Mouse (Mus musculus): ENCODE measurements around the gene Styxl1.

Styxl1 gene

DNA sequence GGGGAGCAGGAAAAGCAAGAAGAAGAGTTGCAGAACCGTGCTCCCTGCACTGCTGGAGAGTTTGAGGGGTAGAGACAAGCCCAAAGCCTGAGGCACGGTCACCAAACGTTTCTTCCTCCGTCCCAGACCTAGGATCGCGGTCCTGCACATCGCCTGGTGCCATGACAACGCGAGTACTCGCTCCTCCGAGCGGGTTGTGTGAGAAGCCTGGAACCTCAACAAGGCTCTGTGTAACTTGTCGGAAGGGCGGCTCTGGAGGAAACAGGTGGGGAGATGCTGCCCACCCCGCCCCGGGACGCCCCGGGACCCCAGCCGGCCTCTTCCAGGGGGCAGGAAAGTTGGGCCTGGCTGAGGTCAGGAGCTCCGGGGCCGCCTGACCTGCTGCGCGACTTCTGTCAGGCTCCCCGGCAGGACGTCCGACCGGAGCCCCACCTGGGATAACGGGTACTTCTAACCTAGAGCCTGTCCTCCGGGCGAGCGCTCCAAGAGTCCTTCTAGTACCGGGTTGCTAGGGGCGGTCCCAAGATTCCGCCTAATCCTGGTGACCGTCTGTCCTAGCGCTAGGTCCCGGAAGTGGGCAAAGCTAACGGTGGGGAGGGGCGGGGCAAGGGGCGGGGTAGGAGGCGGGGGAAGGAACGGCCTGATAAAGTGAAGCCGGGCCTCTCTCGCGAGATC is at the start of gene Styxl1:
Gene Styxl1, minus strand, starts transcription at position 590 of the 675 bp plus-strand sequence.
- DNase-seq: no peak

- DNase-seq: no peak
Observed at GRCm38 (mm10) chr5:135826225-135826624, 48.0 kb upstream of the Styxl1 start.

GRCm38 (mm10) chr5:135824517-135824916 is 46.3 kb upstream of the Styxl1 start:
- DNase-seq: no peak

DNA sequence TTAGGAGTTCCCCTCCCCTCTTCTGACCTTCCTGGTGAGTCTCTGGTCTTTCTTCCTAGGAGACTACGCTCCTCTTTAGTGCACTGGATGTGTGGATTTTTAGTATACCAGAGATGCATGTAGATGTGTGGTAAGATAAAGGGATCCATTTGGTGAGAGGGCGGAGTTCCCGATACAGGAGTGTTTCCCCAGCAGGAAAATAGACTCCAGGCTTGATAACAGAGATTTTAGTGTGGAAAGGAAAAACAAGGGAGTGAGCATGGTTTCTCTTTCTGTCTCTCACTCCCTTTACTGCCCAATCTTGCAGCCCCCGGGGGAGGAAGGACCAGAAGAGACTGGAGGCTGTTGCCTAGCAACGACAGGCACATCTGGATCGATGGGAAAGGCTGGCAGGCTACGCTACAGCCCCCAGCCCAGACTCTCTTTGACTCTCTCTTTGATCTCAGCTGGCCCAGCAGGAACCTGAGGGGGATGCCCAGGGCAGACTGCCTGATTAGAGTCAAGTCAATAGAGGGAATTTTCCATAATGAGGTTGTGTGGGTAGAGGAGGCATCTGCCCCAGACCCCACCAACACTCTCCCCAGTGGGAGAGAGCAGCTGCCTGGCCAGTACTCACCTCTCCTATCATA is 44.2 kb upstream of the Styxl1 start:
- DNase-seq: no peak

- DNase-seq: no peak
Observed at GRCm38 (mm10) chr5:135818491-135818890, 40.3 kb upstream of the Styxl1 start.

DNA sequence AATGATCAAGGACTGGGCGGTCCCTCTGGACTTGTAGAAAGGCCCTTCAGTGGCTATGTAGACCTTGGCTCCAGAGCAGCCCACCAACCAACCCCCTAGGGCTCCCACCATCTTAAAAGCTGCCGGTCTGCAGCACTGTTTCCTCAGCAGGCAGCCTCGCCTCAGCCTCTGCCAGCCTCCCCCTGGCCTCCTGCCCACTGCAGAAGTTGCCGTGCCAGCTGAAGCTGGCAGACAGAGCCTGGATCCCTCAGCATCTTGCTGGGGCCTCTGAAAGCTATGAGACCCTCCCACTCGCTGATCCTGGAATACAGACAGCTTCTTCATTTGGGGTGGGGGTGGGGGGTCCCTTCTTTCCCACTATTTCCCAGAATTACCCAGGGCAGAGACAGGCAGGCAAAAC is 34.8 kb upstream of the Styxl1 start:
- DNase-seq: peak; percentile 76

DNA sequence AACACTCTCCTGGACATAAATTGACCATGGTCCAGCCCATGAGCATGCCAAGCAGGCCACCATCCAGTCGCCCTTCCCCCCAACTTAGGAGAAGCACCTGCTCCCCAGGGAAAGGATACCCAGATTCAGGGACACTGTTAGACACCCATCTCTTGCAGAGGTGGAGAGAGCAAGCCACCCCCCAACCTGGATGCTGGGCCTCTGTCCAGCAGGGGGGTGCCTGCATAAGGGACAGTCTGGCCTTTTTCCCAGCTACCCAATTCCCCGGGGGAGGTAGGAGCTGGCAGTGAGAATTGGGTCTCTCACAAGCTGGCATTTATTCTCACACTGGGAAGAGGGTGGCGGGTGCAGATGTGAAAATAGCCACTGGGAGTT is 29.1 kb upstream of the Styxl1 start:
- peak; percentile 61 for DNase-seq

DNA sequence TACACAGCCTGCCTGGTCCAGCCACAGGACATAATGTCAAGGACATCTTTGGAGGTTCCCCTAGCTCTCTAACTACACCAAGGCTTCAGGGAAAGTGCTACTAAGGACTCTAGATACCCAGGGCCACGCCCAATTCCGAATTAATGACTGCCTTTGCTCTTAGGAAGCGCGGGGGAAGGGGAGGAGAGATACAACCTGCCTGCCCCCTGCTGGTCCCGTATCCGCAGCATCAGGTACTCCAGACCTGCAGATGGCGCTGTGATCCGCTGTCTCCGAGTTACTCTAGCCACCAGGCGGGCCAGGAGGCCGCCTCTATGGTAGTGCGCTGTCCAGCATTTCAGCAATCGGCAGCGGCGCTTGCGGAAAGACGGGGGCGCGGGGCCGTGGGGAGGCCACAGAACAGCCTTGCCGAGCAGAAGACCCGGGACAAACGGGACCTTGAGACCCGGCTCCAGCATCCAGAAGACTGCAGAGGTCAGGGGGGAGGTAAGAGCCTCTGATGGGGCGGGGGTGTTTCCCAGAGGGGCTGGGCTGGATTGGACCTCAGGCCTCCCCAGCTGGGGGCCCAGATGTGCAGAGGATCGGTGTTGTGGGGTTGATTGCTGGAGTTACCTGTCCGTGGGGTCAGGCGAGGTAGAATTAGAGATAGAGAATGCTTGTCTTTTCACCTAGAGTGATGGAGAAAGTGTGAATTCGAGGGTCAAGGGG is 28.5 kb upstream of the Styxl1 start, which contains the start of gene Srrm3:
Gene Srrm3, plus strand, starts transcription at position 336 of the 708 bp plus-strand sequence.
- peak; percentile 91 for DNase-seq

DNA sequence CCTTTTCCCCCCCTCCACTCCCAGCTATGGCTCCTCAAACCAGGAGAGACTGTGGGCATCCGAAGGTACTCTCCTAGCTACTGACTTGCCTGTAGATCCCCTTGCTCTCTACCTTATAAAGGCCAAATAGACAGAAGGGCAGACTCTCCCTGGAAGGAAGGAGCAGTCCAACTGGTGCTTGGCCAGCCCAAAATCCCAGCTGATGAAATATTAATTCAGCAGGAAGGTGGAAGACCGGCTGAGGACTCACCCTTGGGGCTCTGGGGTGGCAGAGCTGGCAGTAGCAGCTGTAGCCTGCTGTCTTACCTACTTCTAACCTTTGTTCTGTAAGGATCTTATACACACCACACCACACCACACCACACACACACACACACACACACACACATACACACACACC is 26.6 kb upstream of the Styxl1 start:
- DNase-seq: no peak

- no peak for DNase-seq
Observed at GRCm38 (mm10) chr5:135803676-135804075, 25.5 kb upstream of the Styxl1 start.

- DNase-seq: no peak
Observed at GRCm38 (mm10) chr5:135803135-135803534, 24.9 kb upstream of the Styxl1 start.

DNA sequence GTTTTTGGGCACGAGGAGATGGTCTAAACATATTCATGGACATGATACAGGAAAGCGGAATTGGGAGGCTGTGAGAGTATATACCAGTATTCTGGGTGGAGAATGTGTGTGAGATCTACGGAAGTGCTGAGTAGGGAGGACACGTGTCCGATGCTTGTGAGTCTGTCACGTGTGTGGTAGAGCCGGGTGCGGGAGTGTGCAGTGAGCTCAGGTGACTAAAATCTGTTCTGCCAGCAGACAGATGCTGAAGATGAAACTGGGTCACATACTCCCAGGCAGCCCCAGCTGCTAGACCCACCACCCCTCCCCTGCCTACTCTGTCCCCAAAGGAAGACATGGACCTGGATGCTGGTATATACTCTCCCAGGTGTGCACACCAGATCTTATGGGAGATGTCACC is 24.5 kb upstream of the Styxl1 start:
- peak; percentile 35 for DNase-seq

GRCm38 (mm10) chr5:135800927-135801326 is 22.7 kb upstream of the Styxl1 start:
- DNase-seq: no peak

DNA sequence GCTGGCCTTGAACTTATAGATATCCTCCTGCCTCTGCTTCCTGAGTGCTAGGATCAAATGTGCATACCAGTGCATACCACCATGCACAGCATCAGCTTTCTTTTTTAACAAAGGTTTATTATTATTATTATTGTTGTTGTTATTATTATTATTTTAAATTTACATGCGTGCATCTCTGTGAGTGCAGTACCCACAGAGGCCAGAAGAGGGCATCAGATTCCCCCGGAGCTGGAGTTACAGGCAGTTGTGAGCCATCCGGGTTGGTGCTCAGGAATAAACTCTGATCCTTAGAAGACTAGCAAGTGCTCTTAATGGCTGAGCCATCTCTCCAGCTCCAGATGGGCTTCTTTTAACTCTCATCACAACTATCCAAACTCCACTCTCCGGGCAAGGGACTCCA is 21.6 kb upstream of the Styxl1 start:
- no peak for DNase-seq

DNA sequence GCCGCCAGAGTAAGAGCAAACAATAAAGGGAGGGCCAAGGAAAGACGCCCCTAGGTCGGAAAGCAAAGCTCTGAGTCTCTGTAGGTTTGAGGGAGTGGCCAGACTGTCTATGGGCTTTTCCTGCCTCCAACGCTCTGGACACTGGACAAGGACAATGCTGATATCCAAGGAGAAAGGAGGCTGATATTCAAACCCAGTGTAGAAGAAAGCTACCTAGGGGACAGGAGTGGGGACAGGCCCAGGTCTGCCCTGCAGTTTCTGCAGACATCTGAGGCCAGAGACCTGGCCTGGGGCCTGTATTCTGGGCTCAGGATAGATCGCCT is 16.6 kb upstream of the Styxl1 start:
- DNase-seq: no peak

GRCm38 (mm10) chr5:135793996-135794858 is 16.0 kb upstream of the Styxl1 start:
- DNase-seq: peak; percentile 84

GRCm38 (mm10) chr5:135782901-135783300 is 4.7 kb upstream of the Styxl1 start:
- DNase-seq: no peak

DNA sequence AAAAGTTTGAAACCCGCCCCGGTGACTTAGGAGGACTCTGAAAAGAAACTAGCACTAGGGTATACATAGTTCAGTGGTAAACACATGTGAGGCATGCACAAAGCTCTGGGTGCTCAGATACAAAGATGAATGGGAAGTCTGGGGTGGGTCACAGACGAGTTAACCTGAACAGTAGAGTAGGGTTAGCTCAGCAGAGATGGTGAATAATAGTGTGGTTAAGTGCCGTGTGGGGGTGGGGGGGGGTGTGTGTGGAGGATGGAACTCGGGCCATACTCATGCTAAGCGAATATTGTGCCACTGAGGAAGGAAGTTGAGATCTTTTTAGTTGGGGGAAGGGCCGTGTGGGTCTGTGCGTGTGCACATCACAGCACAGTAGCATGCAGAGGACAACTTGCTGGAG is 2.1 kb upstream of the Styxl1 start:
- DNase-seq: no peak

GRCm38 (mm10) chr5:135778471-135779445 is 573 bp upstream of the Styxl1 start, which contains the start of gene Mdh2:
Gene Mdh2, plus strand, starts transcription at chr5:135778480.
- DNase-seq: peak; percentile 100

- DNase-seq: no peak
Observed at GRCm38 (mm10) chr5:135776546-135776945, 1.6 kb downstream of the Styxl1 start.

- no peak for DNase-seq
Observed at GRCm38 (mm10) chr5:135772519-135772918, 5.7 kb downstream of the Styxl1 start.

GRCm38 (mm10) chr5:135764971-135765370 is 13.2 kb downstream of the Styxl1 start:
- DNase-seq: no peak

Data from right cerebral cortex, adult 18-20 months (tissue).